8 mouse cellular contexts compared by ENCODE assay signal in genomic region chr9:56165377-56165776, GRCm38 (mm10). TPM values are rescaled to one million over a fixed set of nuclear protein-coding genes. Genes with fewer than 3 reads are reported as not detected.
DNase-seq lines count a peak whose midpoint lies in the region; ATAC-seq lines count a peak whose summit lies in the region.

TSS of gene Tspan3 (minus strand) at chr9:56165477.

- intact Hi-C loops in left cerebral cortex, postnatal 14 days (cut with DNase I): no loop called here

- no peak within 1 kb of the TSS for H3K9ac ChIP-seq in liver, embryonic 11.5 days (ENCODE audit: low read depth, low read length)
- no peak within 1 kb of the TSS for H3K9ac ChIP-seq in embryonic facial prominence, embryonic 12.5 days
- no peak within 1 kb of the TSS for H3K9ac ChIP-seq in heart, embryonic 14.5 days (ENCODE audit: low read length)
- H3K9ac ChIP-seq in neural tube, embryonic 13.5 days: no peak within 1 kb of the TSS

- peaks cover 3% of the 10 kb centered on the region; the same call in 1 of the 2 replicates for H3K27me3 ChIP-seq in liver, embryonic 11.5 days (replicated peaks; ENCODE audit: control insufficient read depth, insufficient read depth, low read length)
- no peaks in the 10 kb centered on the region for H3K27me3 ChIP-seq in embryonic facial prominence, embryonic 12.5 days
- H3K27me3 ChIP-seq in heart, embryonic 14.5 days (ENCODE audit: control insufficient read depth, insufficient read depth, low read length): no peaks in the 10 kb centered on the region
- no peaks in the 10 kb centered on the region for H3K27me3 ChIP-seq in neural tube, embryonic 13.5 days

- H3K36me3 ChIP-seq in liver, embryonic 11.5 days (ENCODE audit: control insufficient read depth, insufficient read depth, low read length): no peaks in the 10 kb centered on the region
- no peaks in the 10 kb centered on the region for H3K36me3 ChIP-seq in embryonic facial prominence, embryonic 12.5 days
- H3K36me3 ChIP-seq in heart, embryonic 14.5 days (ENCODE audit: control insufficient read depth, insufficient read depth, low read length): no peaks in the 10 kb centered on the region
- H3K36me3 ChIP-seq in neural tube, embryonic 13.5 days: no peaks in the 10 kb centered on the region

- no peak within 1 kb of the TSS for H3K4me3 ChIP-seq in liver, embryonic 11.5 days (ENCODE audit: low read depth, low read length)
- no peak within 1 kb of the TSS for H3K4me3 ChIP-seq in embryonic facial prominence, embryonic 12.5 days
- no peak within 1 kb of the TSS for H3K4me3 ChIP-seq in heart, embryonic 14.5 days (ENCODE audit: control insufficient read depth in 1 of 2, insufficient read depth in 1 of 2, low read depth in 1 of 2, low read length in 2 of 2)
- no peak within 1 kb of the TSS for H3K4me3 ChIP-seq in neural tube, embryonic 13.5 days

- WGBS in liver, embryonic 11.5 days: 89% methylated on average over 6 of the region's 6 CpGs
- 91% methylated on average over 6 of the region's 6 CpGs for WGBS in embryonic facial prominence, embryonic 12.5 days
- 87% methylated on average over 6 of the region's 6 CpGs for WGBS in heart, embryonic 14.5 days
- 87% methylated on average over 6 of the region's 6 CpGs for WGBS in neural tube, embryonic 13.5 days

- H3K4me1 ChIP-seq in liver, embryonic 11.5 days (replicated peaks; ENCODE audit: control insufficient read depth, insufficient read depth, low read length): peaks cover 11% of the 10 kb centered on the region
- peaks cover 24% of the 10 kb centered on the region for H3K4me1 ChIP-seq in embryonic facial prominence, embryonic 12.5 days
- peaks cover 3 to 13% of the 10 kb centered on the region in 2 experiments for H3K4me1 ChIP-seq in heart, embryonic 14.5 days (ENCODE audit: control insufficient read depth in 2 of 2, insufficient read depth in 2 of 2, low read length in 2 of 2)
- peaks cover 19% of the 10 kb centered on the region for H3K4me1 ChIP-seq in neural tube, embryonic 13.5 days (replicated peaks)

- H3K27ac ChIP-seq in liver, embryonic 11.5 days (ENCODE audit: low read depth, low read length): no peak within 1 kb of the TSS
- peak within 1 kb of the TSS; percentile 57; the same call in 1 of the 2 replicates for H3K27ac ChIP-seq in embryonic facial prominence, embryonic 12.5 days
- no peak within 1 kb of the TSS for H3K27ac ChIP-seq in heart, embryonic 14.5 days (replicated peaks in 1 of 2; ENCODE audit: control insufficient read depth in 1 of 2, insufficient read depth in 1 of 2, low read depth in 2 of 2, low read length in 2 of 2)
- no peak within 1 kb of the TSS for H3K27ac ChIP-seq in neural tube, embryonic 13.5 days (replicated peaks)

- no peaks in the 10 kb centered on the region for H3K9me3 ChIP-seq in liver, embryonic 11.5 days (ENCODE audit: control insufficient read depth, low read length)
- H3K9me3 ChIP-seq in embryonic facial prominence, embryonic 12.5 days: no peaks in the 10 kb centered on the region
- no peaks in the 10 kb centered on the region for H3K9me3 ChIP-seq in heart, embryonic 14.5 days (ENCODE audit: control insufficient read depth, low read length)
- no peaks in the 10 kb centered on the region for H3K9me3 ChIP-seq in neural tube, embryonic 13.5 days

- no peak for ATAC-seq in liver, embryonic 11.5 days (replicated peaks; ENCODE audit: low FRiP score)
- ATAC-seq in embryonic facial prominence, embryonic 12.5 days (ENCODE audit: insufficient number of reproducible peaks, insufficient read depth, low FRiP score, low TSS enrichment): no peak
- no peak for ATAC-seq in heart, embryonic 14.5 days (ENCODE audit: insufficient number of reproducible peaks, insufficient read depth, low FRiP score, low read depth)
- no peak for ATAC-seq in neural tube, embryonic 13.5 days (ENCODE audit: low read depth)

- no peak for DNase-seq in liver, embryonic 11.5 days (ENCODE audit: low spot score)
- no peak for DNase-seq in liver
- DNase-seq in left cerebral cortex, postnatal 14 days (ENCODE audit: low spot score in 2 of 2): no peak
- no peak for DNase-seq in right cerebral cortex, postnatal 14 days
- no peak for DNase-seq in right cerebral cortex, adult 2 months (ENCODE audit: low spot score in 2 of 2)

- H3K4me2 ChIP-seq in liver, embryonic 11.5 days: no peak within 1 kb of the TSS
- no peak within 1 kb of the TSS for H3K4me2 ChIP-seq in embryonic facial prominence, embryonic 12.5 days (replicated peaks)
- no peak within 1 kb of the TSS for H3K4me2 ChIP-seq in heart, embryonic 14.5 days (ENCODE audit: low read length)
- H3K4me2 ChIP-seq in neural tube, embryonic 13.5 days: no peak within 1 kb of the TSS

RNA-seq across cellular contexts. Expression of gene Tspan3, which starts in this region (rescaled TPM):
- polyA plus RNA-seq in liver, embryonic 11.5 days (2014; fragmentation: Nextera tagmentation; extraction: Ambion mirVana): 154 and 159 TPM in 2 replicates
- polyA plus RNA-seq in embryonic facial prominence, embryonic 12.5 days (2016; fragmentation: Nextera tagmentation; extraction: Ambion mirVana): 468 and 479 TPM in 2 replicates
- polyA plus RNA-seq in heart, embryonic 14.5 days (2014; fragmentation: Nextera tagmentation; extraction: Ambion mirVana): 469 and 487 TPM in 2 replicates
- 100 to 1,000 TPM; 415 to 420 TPM for total RNA-seq in left cerebral cortex, postnatal 14 days (2021)
- polyA plus RNA-seq in neural tube, embryonic 13.5 days (2015; fragmentation: Nextera tagmentation; extraction: Ambion mirVana): 602 and 606 TPM in 2 replicates
